Mouse (Mus musculus): ENCODE measurements around the gene C3.

C3 gene

GRCm38 (mm10) chr17:57219884-57220207 lies 8.1 kb downstream of the C3 start:
- DNase-seq (ENCODE audit: low spot score in 2 of 2): peak; percentile 15 to 58

- DNase-seq (ENCODE audit: low spot score in 2 of 2): peak; percentile 60 to 86
Observed at GRCm38 (mm10) chr17:57219167-57219883, 8.6 kb downstream of the C3 start.

- peak; percentile 14 to 52 for DNase-seq (ENCODE audit: low spot score in 2 of 2)
Observed at GRCm38 (mm10) chr17:57218335-57218900, 9.5 kb downstream of the C3 start.

GRCm38 (mm10) chr17:57214676-57215387 lies 13.1 kb downstream of the C3 start:
- no peak for DNase-seq (ENCODE audit: low spot score in 2 of 2)

- no peak for DNase-seq (ENCODE audit: low spot score in 2 of 2)
Observed at GRCm38 (mm10) chr17:57211501-57211900, 16.4 kb downstream of the C3 start.

GRCm38 (mm10) chr17:57209330-57209729 lies 18.6 kb downstream of the C3 start:
- DNase-seq (ENCODE audit: low spot score in 2 of 2): no peak

- DNase-seq (ENCODE audit: low spot score in 2 of 2): no peak
Observed at GRCm38 (mm10) chr17:57207938-57208337, 20.0 kb downstream of the C3 start.

- no peak for DNase-seq (ENCODE audit: low spot score in 2 of 2)
Observed at GRCm38 (mm10) chr17:57201841-57202724, 25.9 kb downstream of the C3 start.

- no peak for DNase-seq (ENCODE audit: low spot score in 2 of 2)
Observed at GRCm38 (mm10) chr17:57198252-57198651, 29.7 kb downstream of the C3 start.

GRCm38 (mm10) chr17:57195326-57196010 lies 32.5 kb downstream of the C3 start:
- no peak for DNase-seq (ENCODE audit: low spot score in 2 of 2)

- no peak for DNase-seq (ENCODE audit: low spot score in 2 of 2)
Observed at GRCm38 (mm10) chr17:57194771-57195170, 33.2 kb downstream of the C3 start.

GRCm38 (mm10) chr17:57194041-57194507 lies 33.9 kb downstream of the C3 start, which contains the start of gene Tnfsf14:
Gene Tnfsf14, minus strand, starts transcription at chr17:57194177.
- DNase-seq (ENCODE audit: low spot score in 2 of 2): no peak

GRCm38 (mm10) chr17:57188510-57189192 lies 39.3 kb downstream of the C3 start:
- no peak for DNase-seq (ENCODE audit: low spot score in 2 of 2)

- no peak for DNase-seq (ENCODE audit: low spot score in 2 of 2)
Observed at GRCm38 (mm10) chr17:57185641-57186040, 42.3 kb downstream of the C3 start.

- no peak for DNase-seq (ENCODE audit: low spot score in 2 of 2)
Observed at GRCm38 (mm10) chr17:57182871-57183270, 45.1 kb downstream of the C3 start.

- no peak for DNase-seq (ENCODE audit: low spot score in 2 of 2)
Observed at GRCm38 (mm10) chr17:57180363-57180762, 47.6 kb downstream of the C3 start.

- no peak for DNase-seq (ENCODE audit: low spot score in 2 of 2)
Observed at GRCm38 (mm10) chr17:57173351-57173750, 54.6 kb downstream of the C3 start.

GRCm38 (mm10) chr17:57172378-57172777 lies 55.6 kb downstream of the C3 start:
- DNase-seq (ENCODE audit: low spot score in 2 of 2): no peak

- no peak for DNase-seq (ENCODE audit: low spot score in 2 of 2)
Observed at GRCm38 (mm10) chr17:57170616-57171260, 57.2 kb downstream of the C3 start.

All from urinary bladder, postnatal 4 days (tissue).